Mouse (Mus musculus): Measurements from ENCODE around the gene Armh3. TPM values are rescaled to one million over a fixed set of nuclear protein-coding genes. Genes with fewer than 3 reads are reported as not detected.

Armh3 gene
- polyA plus RNA-seq, 1 experiment from 2014 or later, result 18.4 TPM

DNA sequence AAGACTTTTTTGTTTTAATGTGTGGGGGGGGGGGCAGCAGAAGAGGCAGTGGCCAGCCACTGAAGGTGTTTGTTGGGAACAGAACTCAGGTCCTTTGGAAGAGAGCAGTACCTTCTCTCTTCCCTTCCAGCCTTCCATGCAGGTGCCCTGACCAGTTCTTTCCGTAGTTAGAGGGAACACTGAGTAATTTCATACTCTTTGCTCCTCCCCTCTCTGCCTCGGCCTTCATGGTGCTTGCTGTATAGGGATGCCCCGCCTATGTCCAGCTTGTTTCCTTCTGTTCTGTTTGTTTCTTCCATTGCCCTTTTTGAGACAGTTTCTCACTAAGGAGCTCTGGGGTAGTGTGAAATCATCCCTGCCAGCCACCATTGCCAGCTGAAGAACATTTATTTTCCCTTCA, 212.8 kb downstream of the Armh3 start:
- WGBS, result 64% methylated on average over 3 of the region's 3 CpGs
- H3K4me3 ChIP-seq, result no peak overlapping the region
- H3K27me3 ChIP-seq (replicated peaks; ENCODE audit: low read depth, poor library complexity, severe bottlenecking), result no peaks in the 10 kb centered on the region
- peaks cover 24% of the 10 kb centered on the region for H3K4me1 ChIP-seq
- no peaks in the 10 kb centered on the region for H3K9me3 ChIP-seq
- DNase-seq (ENCODE audit: low spot score), result no peak
- peaks cover 10% of the 10 kb centered on the region for H3K36me3 ChIP-seq (replicated peaks)
- no peak overlapping the region for H3K27ac ChIP-seq (replicated peaks)

DNA sequence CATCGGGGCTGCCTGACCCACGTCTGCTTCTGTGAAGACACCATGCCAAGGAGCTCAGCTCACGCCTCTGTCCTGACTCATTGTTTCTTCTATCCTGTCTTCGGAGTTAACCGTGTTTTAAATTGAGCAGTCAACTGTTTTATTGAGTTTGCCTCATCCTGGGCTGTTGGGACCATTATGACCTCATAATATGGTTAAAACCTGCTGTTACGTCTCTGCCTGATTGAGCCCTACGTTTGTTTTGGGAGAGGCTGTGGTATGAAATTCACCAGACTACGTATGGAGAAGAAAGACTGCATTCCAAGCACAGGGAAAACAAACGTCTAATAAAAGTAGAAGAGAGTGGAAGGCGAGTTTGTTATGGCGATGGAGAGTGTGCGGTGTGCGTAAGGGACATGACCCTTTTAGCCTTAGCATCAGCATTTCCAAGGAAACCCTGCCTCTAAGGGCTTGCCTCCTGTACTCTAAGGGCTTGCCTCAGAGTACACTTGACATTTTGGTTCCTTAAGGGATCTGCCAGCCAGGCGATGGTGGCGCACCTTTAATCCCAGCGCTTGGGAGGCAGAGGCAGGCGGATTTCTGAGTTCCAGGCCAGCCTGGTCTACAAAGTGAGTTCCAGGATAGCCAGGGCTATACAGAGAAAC, 214.2 kb downstream of the Armh3 start:
- peak overlapping the region; percentile 98 for H3K27ac ChIP-seq (replicated peaks)

DNA sequence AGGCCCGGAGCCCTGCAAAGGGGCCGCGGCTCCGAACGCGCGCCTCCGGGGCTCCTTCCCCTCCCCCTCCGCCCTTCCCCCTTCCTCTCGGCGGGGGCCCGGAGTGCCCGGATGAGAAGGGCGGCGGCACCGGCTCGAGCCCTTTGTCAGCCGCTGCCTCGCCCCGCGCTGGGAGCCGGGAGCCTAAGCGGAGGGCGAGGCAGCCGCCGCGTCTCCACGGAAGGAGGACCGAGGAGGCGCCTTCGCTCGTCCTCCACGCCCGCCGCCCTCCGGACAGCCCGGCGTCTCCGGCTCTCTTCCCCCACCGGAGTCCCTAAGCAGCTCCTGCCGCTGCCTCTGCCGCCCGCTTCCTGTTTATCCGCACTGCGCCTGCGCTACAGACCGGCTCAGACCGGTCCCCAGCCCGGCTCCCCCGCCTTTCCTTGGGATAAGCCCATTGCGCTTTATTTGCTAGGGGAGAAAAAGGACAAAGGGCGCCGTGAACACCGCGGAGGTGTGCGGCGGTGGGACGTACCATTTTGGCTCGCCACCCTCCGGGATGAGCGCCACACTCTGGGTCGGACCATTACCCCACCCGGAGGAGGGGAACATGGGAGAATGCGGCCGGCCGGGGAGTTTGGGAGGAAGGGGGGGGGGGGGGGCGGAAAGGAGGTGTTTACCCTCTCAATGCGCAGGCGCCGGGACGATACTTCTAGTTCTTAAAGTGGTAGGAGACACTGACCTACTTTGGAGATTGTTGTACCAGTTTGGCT, 214.9 kb downstream of the Armh3 start, which contains the start of gene Mgea5:
TSS of gene Mgea5 (minus strand) at position 657 of the 752 bp plus-strand sequence.
- H3K36me3 ChIP-seq (replicated peaks), result peaks cover 31% of the 10 kb centered on the region
- peak; percentile 98 for DNase-seq (ENCODE audit: low spot score)
- H3K9me3 ChIP-seq, result no peaks in the 10 kb centered on the region
- peak within 1 kb of the TSS; percentile 98 for H3K27ac ChIP-seq (replicated peaks)
- H3K4me1 ChIP-seq, result peaks cover 31% of the 10 kb centered on the region
- WGBS, result under 1% methylated on average over 71 of the region's 71 CpGs
- H3K27me3 ChIP-seq (replicated peaks; ENCODE audit: low read depth, poor library complexity, severe bottlenecking), result no peaks in the 10 kb centered on the region
- H3K4me3 ChIP-seq, result peak within 1 kb of the TSS; percentile 99

More for the DNA sequence above, 214.2 kb downstream of the Armh3 start:
- Histone ChIP-seq H3K4me1 (peaks cover 31% of the 10 kb centered on the region), H3K27me3 (replicated peaks; ENCODE audit: low read depth, poor library complexity, severe bottlenecking) (no peaks in the 10 kb centered on the region), H3K36me3 (replicated peaks) (peaks cover 24% of the 10 kb centered on the region), H3K4me3 (peak overlapping the region; percentile 99), H3K9me3 (no peaks in the 10 kb centered on the region)
- DNase-seq (ENCODE audit: low spot score), result no peak
- WGBS, result 37% methylated on average over 17 of the region's 17 CpGs

DNA sequence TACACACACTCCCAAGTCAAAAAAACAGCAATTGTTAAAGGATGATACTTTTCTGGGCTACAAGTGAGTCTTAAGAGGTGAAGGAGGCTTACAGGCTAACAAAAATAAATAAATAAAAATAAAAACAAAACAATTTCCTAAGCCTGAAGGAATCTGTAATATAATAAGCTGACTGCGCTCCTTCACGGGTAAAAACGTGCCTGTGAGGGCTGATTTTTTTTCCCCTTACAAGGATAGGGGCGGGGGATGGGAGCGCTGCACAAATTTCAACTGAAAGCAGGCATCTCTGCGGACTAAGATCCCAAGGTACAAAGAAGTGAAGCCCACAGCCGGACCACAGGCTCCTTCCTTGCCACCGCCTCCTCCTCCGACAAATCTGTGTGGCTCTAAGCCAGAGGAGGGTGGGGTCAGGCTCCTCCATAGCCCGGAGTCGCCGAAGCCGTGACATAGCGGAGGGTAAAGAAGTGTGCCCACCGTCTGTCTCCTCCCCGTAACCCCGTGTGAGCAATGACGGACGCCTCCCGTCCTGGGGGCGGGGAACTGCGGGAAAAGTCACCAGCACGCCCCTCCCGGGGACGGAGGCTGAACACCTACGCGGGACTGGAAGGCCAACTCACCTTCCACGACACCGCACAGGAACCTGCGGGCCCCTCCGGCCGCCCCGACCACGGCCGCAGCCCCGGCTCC, 215.8 kb downstream of the Armh3 start:
- Histone ChIP-seq H3K27ac (replicated peaks) (peak overlapping the region; percentile 98), H3K4me1 (peaks cover 31% of the 10 kb centered on the region), H3K27me3 (replicated peaks; ENCODE audit: low read depth, poor library complexity, severe bottlenecking) (no peaks in the 10 kb centered on the region), H3K9me3 (no peaks in the 10 kb centered on the region), H3K4me3 (peak overlapping the region; percentile 99), H3K36me3 (replicated peaks) (peaks cover 40% of the 10 kb centered on the region)
- peak; percentile 82 for DNase-seq (ENCODE audit: low spot score)
- WGBS, result under 1% methylated on average over 36 of the region's 36 CpGs

DNA sequence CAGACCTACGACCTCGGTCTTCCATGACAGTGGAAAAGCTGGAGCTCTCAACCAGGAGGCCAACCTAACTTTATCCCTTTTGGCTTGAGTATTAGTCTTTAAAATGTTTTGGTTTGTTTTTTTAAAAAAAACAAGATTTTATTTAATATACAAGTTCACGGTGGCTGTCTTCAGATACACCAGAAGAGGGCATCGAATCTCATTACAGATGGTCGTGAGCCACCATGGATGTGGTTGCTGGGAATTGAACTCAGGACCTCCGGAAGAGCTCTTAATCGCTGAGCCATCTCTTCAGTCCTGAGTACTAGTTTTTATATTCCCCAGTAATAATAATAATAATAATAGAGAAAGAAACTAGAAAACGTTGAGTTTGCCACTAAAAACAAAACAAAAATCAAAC, 216.6 kb downstream of the Armh3 start:
- no peak for DNase-seq (ENCODE audit: low spot score)
- no peaks in the 10 kb centered on the region for H3K27me3 ChIP-seq (replicated peaks; ENCODE audit: low read depth, poor library complexity, severe bottlenecking)
- peak overlapping the region; percentile 99 for H3K4me3 ChIP-seq
- no peaks in the 10 kb centered on the region for H3K9me3 ChIP-seq
- no peak overlapping the region for H3K27ac ChIP-seq (replicated peaks)
- peaks cover 48% of the 10 kb centered on the region for H3K36me3 ChIP-seq (replicated peaks)
- 70% methylated on average over 8 of the region's 8 CpGs for WGBS
- peaks cover 31% of the 10 kb centered on the region for H3K4me1 ChIP-seq

DNA sequence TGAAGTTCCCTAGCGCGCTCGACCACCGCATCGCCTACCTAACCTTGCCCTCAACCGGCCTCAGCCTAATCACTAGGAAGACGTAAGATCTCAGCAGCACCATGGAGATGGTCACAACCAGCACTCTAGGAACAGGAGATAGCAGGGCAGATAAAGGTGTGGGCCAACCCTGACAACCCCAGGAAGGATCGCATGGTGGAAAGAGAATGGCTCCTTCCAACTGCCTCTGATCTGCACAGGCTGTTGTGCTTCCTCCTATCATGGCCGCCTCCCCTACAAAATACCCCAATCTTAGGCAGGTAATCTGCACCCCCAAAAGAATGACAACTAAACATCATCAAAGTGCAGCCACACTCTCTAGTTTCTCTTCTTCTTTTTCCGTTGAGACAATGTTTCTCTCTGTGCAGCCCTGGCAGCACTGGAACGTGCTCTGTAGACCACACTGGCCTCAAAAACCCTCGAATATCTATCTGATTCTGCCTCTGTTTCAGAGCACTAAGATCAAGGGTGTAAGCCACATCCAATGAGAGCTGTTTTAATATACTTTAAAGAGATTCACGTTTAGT, 217.9 kb downstream of the Armh3 start:
- 92% methylated on average over 13 of the region's 13 CpGs for WGBS
- H3K4me1 ChIP-seq, result peaks cover 31% of the 10 kb centered on the region
- H3K27me3 ChIP-seq (replicated peaks; ENCODE audit: low read depth, poor library complexity, severe bottlenecking), result no peaks in the 10 kb centered on the region
- H3K9me3 ChIP-seq, result no peaks in the 10 kb centered on the region
- peaks cover 60% of the 10 kb centered on the region for H3K36me3 ChIP-seq (replicated peaks)
- H3K4me3 ChIP-seq, result peak overlapping the region; percentile 99; the same call in 1 of the 2 replicates
- no peak overlapping the region for H3K27ac ChIP-seq (replicated peaks)
- DNase-seq (ENCODE audit: low spot score), result no peak

DNA sequence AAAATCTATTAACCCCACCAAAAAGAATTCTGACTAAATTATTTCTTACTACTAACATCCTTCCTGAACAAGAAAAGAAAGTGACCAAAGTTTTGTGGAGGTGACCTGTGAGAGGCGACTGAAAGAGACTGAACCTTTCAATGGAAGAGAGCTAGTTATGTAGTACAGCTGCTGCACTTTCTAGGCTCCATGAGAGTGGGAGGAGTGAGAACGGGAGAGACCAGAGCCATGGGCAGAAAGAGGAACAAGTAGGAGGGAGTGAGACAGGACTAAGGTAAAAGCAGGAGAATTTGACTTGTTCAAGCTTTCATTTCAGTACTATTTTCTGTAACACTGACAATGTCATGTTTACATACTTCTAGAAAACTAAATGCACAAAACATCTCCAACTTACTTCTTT, 222.8 kb downstream of the Armh3 start:
- H3K4me3 ChIP-seq, result no peak overlapping the region
- H3K27ac ChIP-seq (replicated peaks), result no peak overlapping the region
- no peaks in the 10 kb centered on the region for H3K27me3 ChIP-seq (replicated peaks; ENCODE audit: low read depth, poor library complexity, severe bottlenecking)
- DNase-seq (ENCODE audit: low spot score), result no peak
- WGBS, result 82% methylated on average over 2 of the region's 2 CpGs
- peaks cover 100% of the 10 kb centered on the region for H3K36me3 ChIP-seq (replicated peaks)
- H3K9me3 ChIP-seq, result no peaks in the 10 kb centered on the region
- H3K4me1 ChIP-seq, result peaks cover 7% of the 10 kb centered on the region

DNA sequence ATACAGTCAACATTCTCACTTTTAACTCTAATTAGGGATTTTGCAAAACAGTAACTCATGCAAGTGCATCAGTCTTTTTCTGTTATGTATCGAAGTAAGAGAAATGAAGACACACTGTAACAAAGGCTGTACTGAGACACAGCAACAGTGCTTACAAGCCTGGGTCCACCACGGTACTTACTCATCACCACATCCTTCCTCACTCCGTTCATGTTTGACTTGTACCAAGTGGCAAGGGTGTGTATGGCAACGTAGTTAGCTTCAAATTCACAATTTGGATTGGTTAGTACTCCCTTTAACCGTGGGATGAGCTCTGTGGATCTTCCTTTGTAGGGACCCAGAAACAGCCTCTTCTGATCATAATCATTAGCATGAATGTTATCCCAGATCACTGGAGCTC, 226.8 kb downstream of the Armh3 start:
- Histone ChIP-seq H3K4me1 (no peaks in the 10 kb centered on the region), H3K36me3 (replicated peaks) (peaks cover 100% of the 10 kb centered on the region), H3K4me3 (no peak overlapping the region), H3K27ac (replicated peaks) (no peak overlapping the region), H3K9me3 (no peaks in the 10 kb centered on the region), H3K27me3 (replicated peaks; ENCODE audit: low read depth, poor library complexity, severe bottlenecking) (no peaks in the 10 kb centered on the region)
- 92% methylated on average over 5 of the region's 5 CpGs for WGBS
- no peak for DNase-seq (ENCODE audit: low spot score)

Other genes starting within 250 kb of the Armh3 start
- 12.0 and 12.4 TPM in 2 replicates for gene Npm3, start 248.9 kb downstream of the Armh3 start, polyA plus RNA-seq (2016; fragmentation: Nextera tagmentation; extraction: Ambion mirVana)
- 61.3 and 62.3 TPM in 2 replicates for gene Mgea5, start 214.7 kb downstream of the Armh3 start, polyA plus RNA-seq (2016; fragmentation: Nextera tagmentation; extraction: Ambion mirVana)
- gene Kcnip2, start 182.4 kb downstream of the Armh3 start, polyA plus RNA-seq (2016; fragmentation: Nextera tagmentation; extraction: Ambion mirVana), result 0.44 and 0.67 TPM in 2 replicates
- 4.4 and 5.0 TPM in 2 replicates for gene Hps6, start 5.0 kb upstream of the Armh3 start, polyA plus RNA-seq (2016; fragmentation: Nextera tagmentation; extraction: Ambion mirVana)
- gene Pprc1, start 46.4 kb upstream of the Armh3 start, polyA plus RNA-seq (2016; fragmentation: Nextera tagmentation; extraction: Ambion mirVana), result 55.2 and 65.1 TPM in 2 replicates
- 95.0 and 97.8 TPM in 2 replicates for gene Ldb1, start 46.7 kb upstream of the Armh3 start, polyA plus RNA-seq (2016; fragmentation: Nextera tagmentation; extraction: Ambion mirVana)
- 161 and 167 TPM in 2 replicates for gene Nolc1, start 77.4 kb upstream of the Armh3 start, polyA plus RNA-seq (2016; fragmentation: Nextera tagmentation; extraction: Ambion mirVana)
- gene Elovl3, start 133.4 kb upstream of the Armh3 start, polyA plus RNA-seq (2016; fragmentation: Nextera tagmentation; extraction: Ambion mirVana), result 0.10 TPM in 1 of 2 replicates, not detected in the other
- gene Pitx3, start 149.8 kb upstream of the Armh3 start, polyA plus RNA-seq (2016; fragmentation: Nextera tagmentation; extraction: Ambion mirVana), result 0.36 and 0.71 TPM in 2 replicates
- gene Gbf1, start 154.0 kb upstream of the Armh3 start, polyA plus RNA-seq (2016; fragmentation: Nextera tagmentation; extraction: Ambion mirVana), result 42.8 and 46.7 TPM in 2 replicates

Measured in embryonic facial prominence, embryonic 10.5 days (tissue).